Mouse (Mus musculus): Measurements from ENCODE around the gene Cyp26c1. TPM values are rescaled to one million over a fixed set of nuclear protein-coding genes. Genes with fewer than 3 reads are reported as not detected.

Gene Cyp26c1
- polyA plus RNA-seq, 1 experiment: 0.06 TPM

DNA sequence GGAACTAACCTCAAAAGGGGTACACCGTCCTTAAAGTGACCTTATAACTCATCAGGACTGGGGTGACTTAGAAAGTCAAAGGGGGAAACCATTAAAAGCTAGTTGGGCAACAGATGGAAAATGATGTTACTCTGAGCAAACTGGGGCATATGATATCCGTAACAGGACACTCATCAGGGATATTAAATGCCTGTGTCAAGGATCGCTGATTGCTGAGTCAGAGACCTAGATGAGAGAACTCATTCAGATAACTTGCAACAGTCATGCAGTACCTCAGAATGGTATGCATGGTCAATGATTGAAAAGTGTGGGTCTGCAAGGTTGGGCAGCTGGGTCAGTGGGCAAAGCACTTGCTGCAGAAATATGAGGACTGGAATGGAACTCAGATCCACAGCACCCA, 53.2 kb downstream of the Cyp26c1 start:
- WGBS: 87% methylated on average over 3 of the region's 3 CpGs
- Histone ChIP-seq H3K4me1 (ENCODE audit: control insufficient read depth, insufficient read depth, insufficient read length, low read length) (no peaks in the 10 kb centered on the region), H3K36me3 (ENCODE audit: control insufficient read depth, insufficient read depth, low read length) (no peaks in the 10 kb centered on the region), H3K27ac (ENCODE audit: insufficient read depth, low read depth, low read length) (no peak overlapping the region), H3K4me3 (ENCODE audit: low read depth, low read length) (no peak overlapping the region), H3K27me3 (ENCODE audit: control insufficient read depth, insufficient read depth, low read length) (no peaks in the 10 kb centered on the region)
- TF ChIP-seq CTCF (IDR thresholded peaks at IDR 0.05; ENCODE audit: extremely low read depth, insufficient read length, insufficient replicate concordance, low read depth, low read length): no peak
- no peak for TF ChIP-seq POLR2A (IDR thresholded peaks at IDR 0.05; ENCODE audit: low read depth, low read length)

DNA sequence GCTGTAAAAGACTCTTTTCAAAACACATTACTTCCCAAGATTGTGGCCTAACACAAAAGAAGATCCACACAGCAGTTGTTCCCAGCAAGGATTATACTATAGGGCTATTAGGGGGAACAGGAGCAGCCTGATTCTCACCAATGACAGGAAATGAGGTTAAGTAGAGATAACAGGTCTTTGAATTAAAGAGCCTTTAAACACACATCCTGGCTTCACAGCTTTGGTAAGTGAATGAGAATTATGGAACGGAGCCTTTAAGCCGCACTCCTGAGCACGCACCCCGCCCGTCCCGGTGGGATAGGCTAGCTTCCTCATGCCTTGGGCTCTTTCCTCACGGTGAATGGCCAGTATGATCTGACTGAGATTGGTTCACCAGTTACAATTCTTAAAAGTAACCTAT, 54.7 kb downstream of the Cyp26c1 start:
- H3K36me3 ChIP-seq (ENCODE audit: control insufficient read depth, insufficient read depth, low read length): no peaks in the 10 kb centered on the region
- WGBS: 45% methylated on average over 7 of the region's 7 CpGs
- no peaks in the 10 kb centered on the region for H3K4me1 ChIP-seq (ENCODE audit: control insufficient read depth, insufficient read depth, insufficient read length, low read length)
- TF ChIP-seq POLR2A (IDR thresholded peaks at IDR 0.05; ENCODE audit: low read depth, low read length) (no peak), CTCF (IDR thresholded peaks at IDR 0.05; ENCODE audit: extremely low read depth, insufficient read length, insufficient replicate concordance, low read depth, low read length) (no peak)
- H3K4me3 ChIP-seq (ENCODE audit: low read depth, low read length): no peak overlapping the region
- H3K27me3 ChIP-seq (ENCODE audit: control insufficient read depth, insufficient read depth, low read length): no peaks in the 10 kb centered on the region
- no peak overlapping the region for H3K27ac ChIP-seq (ENCODE audit: insufficient read depth, low read depth, low read length)

Other genes with a start within 250 kb of the Cyp26c1 start
- 2.3 and 5.3 TPM in 2 replicates for gene Exoc6, start 135.2 kb upstream of the Cyp26c1 start, polyA plus RNA-seq (2012; rRNA removed)
- 0.08 TPM in 1 of 2 replicates, not detected in the other for gene Cyp26a1, start 12.2 kb downstream of the Cyp26c1 start, polyA plus RNA-seq (2012; rRNA removed)